Mouse (Mus musculus): ENCODE data around the gene Xxylt1.

- peak; percentile 99 for TF ChIP-seq CTCF (IDR thresholded peaks at IDR 0.05; ENCODE audit: borderline replicate concordance, insufficient read depth, low read depth, low read length)
- no peak for TF ChIP-seq POLR2A (IDR thresholded peaks at IDR 0.05; ENCODE audit: borderline replicate concordance, insufficient read depth, low read length)
Measured at GRCm38 (mm10) chr16:31070358-31071133, 10.7 kb downstream of the Xxylt1 start.
